Mouse (Mus musculus): ENCODE data around the gene Adgrf3.

- TF ChIP-seq TCF3 (IDR thresholded peaks at IDR 0.05; ENCODE audit: insufficient read length, low read depth) = no peak
- no peak for TF ChIP-seq MAX (IDR thresholded peaks at IDR 0.05; ENCODE audit: low read depth)
- TF ChIP-seq USF1 (IDR thresholded peaks at IDR 0.05; ENCODE audit: low read depth) = no peak
- TF ChIP-seq MYOG (IDR thresholded peaks at IDR 0.05; ENCODE audit: control insufficient read depth in 1 of 3, insufficient read depth in 1 of 3, insufficient read length in 2 of 3, low read depth in 2 of 3) = no peak
- no peak for TF ChIP-seq POLR2A (IDR thresholded peaks at IDR 0.05; ENCODE audit: insufficient read length, low read depth)
Measured at GRCm38 (mm10) chr5:30235641-30236126, 30.2 kb upstream of the Adgrf3 start.

All from myocyte (in vitro differentiated cells).